ENCODE assay signal across 33 mouse cellular contexts in the genomic region with DNA sequence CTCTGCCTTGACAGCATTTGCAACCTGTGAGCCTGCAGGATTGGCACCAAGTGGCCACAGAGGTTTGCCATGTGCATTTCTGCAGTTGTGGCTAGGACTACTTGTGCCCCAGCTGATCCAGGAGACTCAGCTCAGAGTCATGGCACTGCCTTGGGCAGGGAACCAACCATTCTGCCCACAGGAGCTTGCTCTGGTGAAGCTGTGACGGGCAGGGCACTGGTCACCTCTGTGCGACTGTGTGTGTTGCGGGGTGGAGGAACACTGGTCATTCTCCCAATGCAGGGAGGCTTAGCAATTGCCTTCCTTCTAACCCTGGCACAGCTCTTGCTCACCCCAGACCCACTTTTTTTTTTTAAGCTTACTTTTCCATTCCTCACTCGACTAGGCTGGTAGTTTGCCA.
"Had no signal": no experiment of that assay in that cellular context is flagged by ENCODE, and none has a peak within 500 bp of the region (broad histone marks: within the 10 kb centered on the region; RNA-seq: fewer than 3 reads in every experiment).

No protein-coding gene starts in this region.

- H3K9me3 ChIP-seq: limb, embryonic 10.5 days; limb, embryonic 13.5 days; limb, embryonic 15.5 days; liver, embryonic 12.5 days; liver, embryonic 13.5 days; liver, embryonic 15.5 days; lung, embryonic 15.5 days; megakaryocyte, embryonic 14.5 days; midbrain, embryonic 10.5 days; midbrain, embryonic 12.5 days; midbrain, embryonic 13.5 days; midbrain, embryonic 15.5 days; neural tube, embryonic 12.5 days; neural tube, embryonic 13.5 days had no signal

- H3K27me3 ChIP-seq: limb, embryonic 12.5 days; limb, embryonic 13.5 days; limb, embryonic 15.5 days; liver, embryonic 13.5 days; liver, embryonic 15.5 days; lung, embryonic 15.5 days; midbrain, embryonic 12.5 days; midbrain, embryonic 13.5 days; midbrain, embryonic 15.5 days; neural tube, embryonic 12.5 days; neural tube, embryonic 13.5 days had no signal

- H3K4me3 ChIP-seq: limb, embryonic 10.5 days; limb, embryonic 12.5 days; limb, embryonic 13.5 days; limb, embryonic 15.5 days; liver, embryonic 12.5 days; liver, embryonic 13.5 days; liver, embryonic 15.5 days; lung, embryonic 15.5 days; megakaryocyte, embryonic 14.5 days; midbrain, embryonic 10.5 days; midbrain, embryonic 12.5 days; midbrain, embryonic 13.5 days; midbrain, embryonic 15.5 days; myocyte; neural tube, embryonic 12.5 days; neural tube, embryonic 13.5 days had no signal

- H3K36me3 ChIP-seq: limb, embryonic 10.5 days; limb, embryonic 12.5 days; limb, embryonic 13.5 days; limb, embryonic 15.5 days; liver, embryonic 12.5 days; liver, embryonic 13.5 days; liver, embryonic 15.5 days; lung, embryonic 15.5 days; midbrain, embryonic 10.5 days; midbrain, embryonic 12.5 days; midbrain, embryonic 13.5 days; midbrain, embryonic 15.5 days; neural tube, embryonic 12.5 days; neural tube, embryonic 13.5 days had no signal

- H3K9ac ChIP-seq: limb, embryonic 12.5 days; limb, embryonic 13.5 days; limb, embryonic 15.5 days; liver, embryonic 12.5 days; liver, embryonic 13.5 days; liver, embryonic 14.5 days; liver, embryonic 15.5 days; liver, postnatal 0 days; lung, embryonic 14.5 days; lung, embryonic 15.5 days; midbrain, embryonic 12.5 days; midbrain, embryonic 13.5 days; midbrain, embryonic 15.5 days; neural tube, embryonic 12.5 days; neural tube, embryonic 13.5 days had no signal

- DNase-seq: left cerebral cortex, postnatal 4 days; liver; liver, embryonic 13.5 days; liver, postnatal 0 days; lung, adult 18-20 months; lung, adult 2 months; lung, embryonic 14.5 days; lung, postnatal 10 days; lung, postnatal 14 days; lung, postnatal 36 days; lung, postnatal 4 days; midbrain, embryonic 14.5 days had no signal

- H3K27ac ChIP-seq: limb, embryonic 10.5 days; limb, embryonic 12.5 days; limb, embryonic 13.5 days; limb, embryonic 15.5 days; liver, embryonic 12.5 days; liver, embryonic 13.5 days; liver, embryonic 14.5 days; liver, embryonic 15.5 days; lung, embryonic 15.5 days; macrophage; midbrain, embryonic 10.5 days; midbrain, embryonic 12.5 days; midbrain, embryonic 13.5 days; midbrain, embryonic 15.5 days; neural tube, embryonic 12.5 days; neural tube, embryonic 13.5 days had no signal

- H3K4me2 ChIP-seq: limb, embryonic 12.5 days; limb, embryonic 13.5 days; limb, embryonic 15.5 days; liver, embryonic 11.5 days; liver, embryonic 12.5 days; liver, embryonic 13.5 days; liver, embryonic 15.5 days; lung, embryonic 14.5 days; lung, embryonic 15.5 days; midbrain, embryonic 11.5 days; midbrain, embryonic 12.5 days; midbrain, embryonic 13.5 days; midbrain, embryonic 15.5 days; neural tube, embryonic 12.5 days; neural tube, embryonic 13.5 days had no signal

- H3K4me1 ChIP-seq: limb, embryonic 15.5 days; midbrain, embryonic 13.5 days; midbrain, embryonic 15.5 days; neural tube, embryonic 12.5 days; neural tube, embryonic 13.5 days had no signal

- ATAC-seq: liver, embryonic 12.5 days; liver, postnatal 0 days; lung, postnatal 0 days; midbrain, embryonic 13.5 days; midbrain, embryonic 15.5 days; midbrain, embryonic 16.5 days had no signal
